In the genomic region with DNA sequence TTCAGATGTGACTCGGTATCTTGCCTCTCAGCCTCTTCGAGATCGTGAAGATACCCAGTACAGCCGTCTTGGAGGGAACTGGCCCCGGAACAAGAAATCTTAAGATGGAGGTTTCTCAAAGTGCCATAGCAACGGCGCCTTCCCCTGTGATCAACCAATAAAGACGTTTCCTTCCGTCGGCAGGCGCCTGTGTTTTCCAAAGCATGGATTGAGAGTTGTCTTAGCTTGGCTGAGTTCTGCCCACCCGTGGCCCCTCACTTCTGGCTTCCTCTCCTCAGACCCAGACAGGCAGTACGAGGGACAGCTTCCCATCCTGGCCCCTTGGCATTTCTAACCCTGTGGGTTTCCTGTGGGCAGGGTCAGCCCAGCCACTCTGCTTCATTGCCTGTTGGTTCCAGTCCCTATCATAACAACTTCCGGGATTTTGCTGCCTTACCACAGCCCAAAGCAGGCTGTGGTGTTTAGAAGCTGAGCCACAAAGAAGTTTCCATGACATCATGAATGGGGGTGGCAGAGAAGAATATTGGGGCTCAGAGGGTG, we compare ENCODE assay signal across 9 mouse cellular contexts. TPM values are rescaled to one million over a fixed set of nuclear protein-coding genes. Genes with fewer than 3 reads are reported as not detected.
DNase-seq lines count a peak whose midpoint lies in the region; ATAC-seq lines count a peak whose summit lies in the region.
"Had no signal": no experiment of that assay in that cellular context is flagged by ENCODE, and none has a peak within 500 bp of the region (broad histone marks: within the 10 kb centered on the region; RNA-seq: fewer than 3 reads in every experiment).

No protein-coding gene starts in this region.

- WGBS in intestine, embryonic 16.5 days, result 58% methylated on average over 14 of the region's 14 CpGs

- no peak overlapping the region for H3K27ac ChIP-seq in intestine, embryonic 16.5 days (ENCODE audit: low read length)
- H3K27ac ChIP-seq: embryonic facial prominence, embryonic 12.5 days had no signal

- intact Hi-C loops in heart, postnatal 36 days (cut with DNase I), result no loop called here
- intact Hi-C loops in gastrocnemius, postnatal 36 days (cut with DNase I), result no loop called here

- DNase-seq in B cell, adult 2 months, result peak; percentile 84 to 85
- DNase-seq in MN1 (ENCODE audit: low spot score), result peak; percentile 48
- DNase-seq in heart, postnatal 36 days, result peak; percentile 4 to 20
- DNase-seq in gastrocnemius, postnatal 36 days, result no peak
- DNase-seq in left cerebral cortex, adult 9 months (ENCODE audit: low spot score in 2 of 2), result no peak
- DNase-seq in frontal cortex, postnatal 14 days (ENCODE audit: low spot score in 2 of 2), result no peak

- no peak for ATAC-seq in intestine, embryonic 16.5 days

- H3K27me3 ChIP-seq in megakaryocyte, embryonic 14.5 days (replicated peaks), result peaks cover 9% of the 10 kb centered on the region
- no peaks in the 10 kb centered on the region for H3K27me3 ChIP-seq in intestine, embryonic 16.5 days (replicated peaks; ENCODE audit: control insufficient read depth, insufficient read depth, low read length)
- H3K27me3 ChIP-seq: embryonic facial prominence, embryonic 12.5 days had no signal

- H3K4me2 ChIP-seq in intestine, embryonic 16.5 days (ENCODE audit: low read depth, low read length), result no peak overlapping the region
- H3K4me2 ChIP-seq: embryonic facial prominence, embryonic 12.5 days had no signal

- peaks cover 51% of the 10 kb centered on the region for H3K4me1 ChIP-seq in megakaryocyte, embryonic 14.5 days
- no peaks in the 10 kb centered on the region for H3K4me1 ChIP-seq in intestine, embryonic 16.5 days (ENCODE audit: control insufficient read depth, insufficient read depth, low read length)
- H3K4me1 ChIP-seq: embryonic facial prominence, embryonic 12.5 days had no signal

- H3K9me3 ChIP-seq in megakaryocyte, embryonic 14.5 days, result no peaks in the 10 kb centered on the region
- no peaks in the 10 kb centered on the region for H3K9me3 ChIP-seq in intestine, embryonic 16.5 days (ENCODE audit: control insufficient read depth, low read length)
- H3K9me3 ChIP-seq: embryonic facial prominence, embryonic 12.5 days had no signal

- H3K9ac ChIP-seq in intestine, embryonic 16.5 days (ENCODE audit: low read depth, low read length), result no peak overlapping the region
- H3K9ac ChIP-seq: embryonic facial prominence, embryonic 12.5 days had no signal

- peak overlapping the region; percentile 89 for H3K4me3 ChIP-seq in megakaryocyte, embryonic 14.5 days (replicated peaks)
- H3K4me3 ChIP-seq in intestine, embryonic 16.5 days (ENCODE audit: low read length), result no peak overlapping the region
- H3K4me3 ChIP-seq: embryonic facial prominence, embryonic 12.5 days had no signal

- H3K36me3 ChIP-seq in megakaryocyte, embryonic 14.5 days (replicated peaks; ENCODE audit: low read length), result no peaks in the 10 kb centered on the region
- no peaks in the 10 kb centered on the region for H3K36me3 ChIP-seq in intestine, embryonic 16.5 days (ENCODE audit: control insufficient read depth, insufficient read depth, low read length)
- H3K36me3 ChIP-seq: embryonic facial prominence, embryonic 12.5 days had no signal

RNA-seq across cellular contexts. Expression of gene Cd3d, which starts 4.7 kb away (rescaled TPM):
- under 1 TPM in 1 of 2 experiments, not detected in 1; 0.35 TPM for total RNA-seq in heart, postnatal 36 days (2021)
- not detected in 2 replicates for polyA plus RNA-seq in megakaryocyte, embryonic 14.5 days (2012; ENCODE audit: insufficient read depth, low replicate concordance)
- total RNA-seq in gastrocnemius, postnatal 36 days (2021), result 1 to 10 TPM in 1 of 2 experiments, not detected in 1; 1.3 TPM
- not detected in 2 replicates for polyA plus RNA-seq in intestine, embryonic 16.5 days (2015; fragmentation: Nextera tagmentation; extraction: Ambion mirVana)
- polyA plus RNA-seq: embryonic facial prominence, embryonic 12.5 days had no signal

RNA-seq across cellular contexts. Expression of gene Cd3g, which starts 6.1 kb away (rescaled TPM):
- not detected for total RNA-seq in heart, postnatal 36 days (2021)
- polyA plus RNA-seq in megakaryocyte, embryonic 14.5 days (2012; ENCODE audit: insufficient read depth, low replicate concordance), result not detected in 2 replicates
- total RNA-seq in gastrocnemius, postnatal 36 days (2021), result 1 to 10 TPM in 1 of 2 experiments, not detected in 1; 1.7 TPM
- polyA plus RNA-seq in intestine, embryonic 16.5 days (2015; fragmentation: Nextera tagmentation; extraction: Ambion mirVana), result 1.1 and 1.2 TPM in 2 replicates
- polyA plus RNA-seq: embryonic facial prominence, embryonic 12.5 days had no signal

RNA-seq across cellular contexts. Expression of gene Ube4a, which starts 20.9 kb away (rescaled TPM):
- total RNA-seq in heart, postnatal 36 days (2021), result 10 to 100 TPM; 40.7 to 44.8 TPM
- 0.76 and 2.0 TPM in 2 replicates for polyA plus RNA-seq in megakaryocyte, embryonic 14.5 days (2012; ENCODE audit: insufficient read depth, low replicate concordance)
- 10 to 100 TPM; 28.9 to 39.4 TPM for total RNA-seq in gastrocnemius, postnatal 36 days (2021)
- 23.0 and 23.9 TPM in 2 replicates for polyA plus RNA-seq in intestine, embryonic 16.5 days (2015; fragmentation: Nextera tagmentation; extraction: Ambion mirVana)

RNA-seq across cellular contexts. Expression of gene Cd3e, which starts 23.1 kb away (rescaled TPM):
- total RNA-seq in heart, postnatal 36 days (2021), result under 1 TPM; 0.47 to 0.60 TPM
- polyA plus RNA-seq in megakaryocyte, embryonic 14.5 days (2012; ENCODE audit: insufficient read depth, low replicate concordance), result not detected in 2 replicates
- total RNA-seq in gastrocnemius, postnatal 36 days (2021), result 1 to 10 TPM in 1 of 2 experiments, not detected in 1; 2.5 TPM
- 0.71 and 1.1 TPM in 2 replicates for polyA plus RNA-seq in intestine, embryonic 16.5 days (2015; fragmentation: Nextera tagmentation; extraction: Ambion mirVana)
- polyA plus RNA-seq: embryonic facial prominence, embryonic 12.5 days had no signal

RNA-seq across cellular contexts. Expression of gene Mpzl2, which starts 53.3 kb away (rescaled TPM):
- total RNA-seq in heart, postnatal 36 days (2021), result 1 to 10 TPM in 1 of 2 experiments, under 1 TPM in 1; 0.76 to 1.2 TPM
- polyA plus RNA-seq in megakaryocyte, embryonic 14.5 days (2012; ENCODE audit: insufficient read depth, low replicate concordance), result not detected in 2 replicates
- total RNA-seq in gastrocnemius, postnatal 36 days (2021), result under 1 TPM; 0.30 to 0.33 TPM
- polyA plus RNA-seq in intestine, embryonic 16.5 days (2015; fragmentation: Nextera tagmentation; extraction: Ambion mirVana), result 25.7 and 29.1 TPM in 2 replicates

Comparison
In these comparisons a context has a peak if more than half of its experiments do, and no peak if none do; other contexts are left out.
1. DNase-seq: peak in B cell, adult 2 months (2 of 2), MN1 (single experiment) and heart, postnatal 36 days (2 of 2); none in gastrocnemius, postnatal 36 days (0 of 2), left cerebral cortex, adult 9 months (0 of 2) and frontal cortex, postnatal 14 days (0 of 2).